Mouse (Mus musculus) heart, postnatal 0 days (tissue): ENCODE results near the gene Hmbs.

Source experiments
- CTCF ChIP-seq: IDR thresholded peaks from 2 replicates; pipeline ENCODE4 v1.5.1; 2016; ENCODE audit warnings: antibody characterized with exemption, control low read depth, low read depth
- EP300 ChIP-seq: IDR thresholded peaks from 2 replicates; pipeline ENCODE4 v1.6.1; 2016; ENCODE audit warnings: antibody characterized with exemption, low read depth

DNA sequence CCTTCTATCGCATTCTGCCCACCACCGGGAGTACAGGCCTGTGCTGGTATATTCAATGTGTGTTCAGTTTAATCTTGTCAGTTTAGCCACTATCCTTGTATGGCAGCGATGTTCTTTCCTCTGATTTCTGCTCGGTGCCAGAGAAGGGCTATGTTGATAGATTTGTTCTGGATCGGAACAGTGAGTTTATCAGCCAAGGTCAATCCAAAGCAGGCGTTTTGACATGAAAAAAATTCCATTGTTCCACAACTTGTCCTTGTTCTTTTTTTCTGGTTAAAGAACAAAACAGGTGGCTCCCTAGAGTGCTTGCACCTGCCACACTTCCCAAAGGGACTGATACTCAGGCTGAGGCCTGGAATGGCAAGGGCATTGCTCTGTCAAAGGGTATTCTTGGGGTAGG, 32.1 kb upstream of the Hmbs start:
- no peak for TF ChIP-seq CTCF
- TF ChIP-seq EP300, result no peak
